Mouse (Mus musculus) forebrain, postnatal 0 days (tissue): ENCODE results near the gene LTO1. TPM values are rescaled to one million over a fixed set of nuclear protein-coding genes. Genes with fewer than 3 reads are reported as not detected.

Experiments
- ATAC-seq: fragments of 200-750 bp; cut with Nextera tagmentation; 2 replicates; pipeline ENCODE4 v1.8.0; 2017; ENCODE audit warnings: mild to moderate bottlenecking, moderate library complexity
- DNase-seq: peaks from one replicate; pipeline ENCODE4 v3.0.0-alpha.2; 2015
- H3K27ac ChIP-seq: fragments of 300-500 bp; sonication (generic); 2 replicates; pipeline ENCODE4 v1.5.1; 2014; ENCODE audit warnings: low read depth, mild to moderate bottlenecking, antibody characterized with exemption, low read length, moderate library complexity, mixed read lengths
- H3K27me3 ChIP-seq: fragments of 300-500 bp; sonication (generic); 2 replicates; pipeline ENCODE4 v1.6.1; 2014; ENCODE audit warnings: mild to moderate bottlenecking, low read length, mixed read lengths; ENCODE audit not compliant: insufficient read depth
- H3K36me3 ChIP-seq: fragments of 300-500 bp; sonication (generic); 2 replicates; pipeline ENCODE4 v1.6.1; 2014; ENCODE audit warnings: mild to moderate bottlenecking, moderate library complexity; ENCODE audit not compliant: insufficient read depth
- H3K4me1 ChIP-seq: fragments of 300-500 bp; sonication (generic); 2 replicates; pipeline ENCODE4 v1.6.1; 2014; ENCODE audit warnings: antibody characterized with exemption; ENCODE audit not compliant: insufficient read depth
- H3K4me2 ChIP-seq: fragments of 300-500 bp; sonication (generic); 2 replicates; pipeline ENCODE4 v1.6.1; 2014; ENCODE audit warnings: low read depth, mild to moderate bottlenecking, moderate library complexity
- H3K4me3 ChIP-seq: fragments of 300-500 bp; sonication (generic); 2 replicates; pipeline ENCODE4 v1.5.1; 2014; ENCODE audit warnings: low read depth, low read length, mixed read lengths
- H3K9ac ChIP-seq: fragments of 300-500 bp; sonication (generic); 2 replicates; pipeline ENCODE4 v1.6.1; 2014; ENCODE audit warnings: mild to moderate bottlenecking
- H3K9me3 ChIP-seq: fragments of 300-500 bp; sonication (generic); 2 replicates; pipeline ENCODE4 v1.6.1; 2016; ENCODE audit warnings: low read length
- CTCF ChIP-seq: sonication (generic); IDR thresholded peaks from 2 replicates; pipeline ENCODE4 v1.5.1; 2016; ENCODE audit warnings: antibody characterized with exemption, control low read depth, low read depth
- WGBS: fragments of 180-500 bp; shearing (Covaris S2); extraction: QIAGEN DNeasy Blood & Tissue Kit; methylation state at CpG from one replicate; pipeline ENCODE4 v1.1.7; 2014; 5-methylcytosine and 5-hydroxymethylcytosine counted together
- polyA plus RNA-seq: library from polyadenylated mRNA; unstranded; fragments of >200 nt; fragmentation: Nextera tagmentation; extraction: Ambion mirVana; gene quantifications from 2 replicates; pipeline ENCODE4 v1.2.1, GENCODE M21; 2015
- total RNA-seq: library from RNA; depleted of rRNA; stranded (reverse); fragments of >200 nt; gene quantifications from 2 replicates; pipeline ENCODE4 v1.2.3, GENCODE M21; 2014

Gene LTO1
- total and polyA plus RNA-seq, 2 experiments from 2014 or later = 17.6 to 21.7 TPM

GRCm38 (mm10) chr7:144928009-144928888 lies 13.3 kb downstream of the LTO1 start:
- Histone ChIP-seq H3K4me2 (no peak overlapping the region), H3K27me3 (no peaks in the 10 kb centered on the region), H3K4me3 (no peak overlapping the region), H3K9me3 (no peaks in the 10 kb centered on the region), H3K4me1 (no peaks in the 10 kb centered on the region), H3K36me3 (peaks cover 8% of the 10 kb centered on the region), H3K27ac (no peak overlapping the region), H3K9ac (no peak overlapping the region)
- DNase-seq (no peak), ATAC-seq (no peak)
- WGBS = 61% methylated on average over 4 of the region's 4 CpGs
- no peak for TF ChIP-seq CTCF

DNA sequence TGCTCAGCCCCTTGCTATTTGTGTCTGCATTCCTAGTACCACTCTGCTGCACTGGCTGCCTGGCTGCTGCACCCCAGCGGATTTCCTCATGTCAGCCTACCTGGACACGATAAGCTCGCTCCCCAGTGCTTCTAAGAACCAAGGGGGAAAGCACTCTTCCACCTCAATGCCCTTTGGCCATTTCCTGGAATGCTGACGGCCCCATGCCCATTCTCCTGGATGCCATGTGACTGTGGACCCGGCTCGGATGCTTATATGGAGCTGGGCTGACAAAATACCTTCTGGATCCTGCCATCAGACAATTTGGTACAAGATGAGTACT lies 13.9 kb downstream of the LTO1 start:
- H3K27ac ChIP-seq = no peak overlapping the region
- no peaks in the 10 kb centered on the region for H3K27me3 ChIP-seq
- no peaks in the 10 kb centered on the region for H3K9me3 ChIP-seq
- ATAC-seq (no peak), DNase-seq (no peak)
- no peak overlapping the region for H3K9ac ChIP-seq
- peaks cover 7% of the 10 kb centered on the region; the same call in 1 of the 2 replicates for H3K36me3 ChIP-seq
- H3K4me3 ChIP-seq = no peak overlapping the region
- TF ChIP-seq CTCF = no peak
- H3K4me2 ChIP-seq = no peak overlapping the region
- no peaks in the 10 kb centered on the region for H3K4me1 ChIP-seq
- 74% methylated on average over 6 of the region's 6 CpGs for WGBS

DNA sequence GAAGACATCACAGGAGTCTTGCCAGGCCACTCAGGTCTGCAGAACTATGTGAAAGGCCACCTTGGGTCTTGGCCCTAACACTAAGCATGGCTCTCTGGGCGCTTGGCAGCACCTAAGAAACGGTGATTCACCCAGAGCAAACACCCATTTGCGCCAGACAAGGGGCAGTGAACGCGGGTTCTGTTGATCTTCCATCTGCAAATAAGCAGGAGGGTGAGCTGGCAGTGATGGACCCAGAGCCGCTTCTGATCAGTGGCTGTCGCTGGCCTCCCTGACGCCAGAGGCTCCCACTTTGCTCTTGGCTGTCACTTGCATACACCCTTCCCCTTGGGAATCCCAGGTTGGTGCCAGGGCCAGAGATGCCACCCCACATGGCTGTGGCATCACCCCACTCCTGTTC lies 14.6 kb downstream of the LTO1 start:
- DNase-seq = no peak

DNA sequence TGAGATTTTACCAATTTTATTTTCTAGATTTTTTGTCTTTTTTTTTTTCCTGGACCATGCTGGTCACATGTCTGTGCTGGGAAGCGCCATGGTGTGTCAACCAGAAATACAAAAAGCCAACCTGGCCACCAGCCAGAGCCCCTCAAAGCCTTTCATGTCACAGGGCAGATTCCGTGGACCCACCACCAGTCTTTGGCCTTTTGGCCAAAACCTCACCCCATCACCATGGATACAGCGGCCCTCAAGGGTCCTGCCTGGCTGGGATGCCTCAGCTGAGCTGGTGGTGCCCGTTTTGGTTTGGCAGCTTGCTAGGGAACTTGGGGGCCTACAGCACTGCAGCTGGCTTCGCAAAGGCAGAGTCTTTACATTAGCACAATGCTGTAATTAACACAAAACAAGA lies 15.0 kb downstream of the LTO1 start:
- no peak overlapping the region for H3K4me2 ChIP-seq
- H3K4me3 ChIP-seq = no peak overlapping the region
- peaks cover 7% of the 10 kb centered on the region; the same call in 1 of the 2 replicates for H3K36me3 ChIP-seq
- ATAC-seq = peak; percentile 25; the same call in 1 of the 2 replicates
- no peak overlapping the region for H3K9ac ChIP-seq
- 29% methylated on average over 5 of the region's 5 CpGs for WGBS
- TF ChIP-seq CTCF = no peak
- H3K9me3 ChIP-seq = no peaks in the 10 kb centered on the region
- H3K27me3 ChIP-seq = no peaks in the 10 kb centered on the region
- no peak overlapping the region; the same call in 1 of the 2 replicates for H3K27ac ChIP-seq
- peak; percentile 20 for DNase-seq
- no peaks in the 10 kb centered on the region for H3K4me1 ChIP-seq

More for the DNA sequence above, 14.6 kb downstream of the LTO1 start:
- Histone ChIP-seq H3K4me2 (no peak overlapping the region), H3K9me3 (no peaks in the 10 kb centered on the region), H3K4me1 (no peaks in the 10 kb centered on the region), H3K27me3 (no peaks in the 10 kb centered on the region), H3K36me3 (peaks cover 7% of the 10 kb centered on the region; the same call in 1 of the 2 replicates), H3K9ac (no peak overlapping the region), H3K4me3 (no peak overlapping the region), H3K27ac (no peak overlapping the region; the same call in 1 of the 2 replicates)
- TF ChIP-seq CTCF = no peak
- ATAC-seq = no peak
- WGBS = 72% methylated on average over 8 of the region's 8 CpGs

- DNase-seq (no peak), ATAC-seq (no peak)
- H3K27ac ChIP-seq = no peak overlapping the region
- H3K4me2 ChIP-seq = no peak overlapping the region
- WGBS = 19% methylated on average over 3 of the region's 3 CpGs
- H3K27me3 ChIP-seq = no peaks in the 10 kb centered on the region
- H3K36me3 ChIP-seq = peaks cover 7% of the 10 kb centered on the region; the same call in 1 of the 2 replicates
- H3K4me3 ChIP-seq = no peak overlapping the region
- H3K4me1 ChIP-seq = no peaks in the 10 kb centered on the region
- peak; percentile 63 for TF ChIP-seq CTCF
- no peak overlapping the region for H3K9ac ChIP-seq
- no peaks in the 10 kb centered on the region for H3K9me3 ChIP-seq
These were observed 16.9 kb downstream of the LTO1 start for GRCm38 (mm10) chr7:144931778-144932177.

DNA sequence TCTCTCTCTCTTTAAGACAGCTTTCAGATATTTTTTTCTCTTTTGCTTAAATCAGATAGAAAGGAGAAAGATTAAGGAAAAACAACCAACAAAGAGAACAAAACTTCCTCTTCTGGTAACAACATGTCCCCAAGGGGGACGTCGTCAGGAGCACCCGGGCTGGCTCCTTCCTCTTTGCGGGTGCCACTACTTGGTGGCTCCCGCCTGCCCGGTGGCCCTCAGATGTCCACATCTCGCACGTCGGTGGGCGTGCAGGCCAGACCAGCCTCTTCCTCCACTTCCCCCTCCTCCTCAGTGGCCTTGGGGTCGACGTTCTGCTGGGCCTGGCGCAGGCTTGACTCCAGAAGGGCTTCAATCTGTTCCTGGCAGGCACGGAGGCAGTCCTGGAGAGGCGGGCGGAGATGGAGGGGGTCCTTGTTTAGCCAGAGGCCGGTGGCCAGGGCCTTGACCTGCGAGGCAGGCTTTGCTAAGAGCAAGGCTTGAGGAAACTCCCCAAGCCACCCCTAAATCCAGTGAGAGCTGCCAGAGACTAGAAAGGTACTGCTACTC lies 17.6 kb downstream of the LTO1 start:
- H3K4me1 ChIP-seq = no peaks in the 10 kb centered on the region
- no peak overlapping the region for H3K9ac ChIP-seq
- no peaks in the 10 kb centered on the region for H3K9me3 ChIP-seq
- no peaks in the 10 kb centered on the region for H3K27me3 ChIP-seq
- WGBS = 74% methylated on average over 18 of the region's 18 CpGs
- TF ChIP-seq CTCF = no peak
- ATAC-seq = no peak
- no peak for DNase-seq
- no peak overlapping the region for H3K27ac ChIP-seq
- no peak overlapping the region for H3K4me2 ChIP-seq
- no peak overlapping the region for H3K4me3 ChIP-seq
- peaks cover 7% of the 10 kb centered on the region; the same call in 1 of the 2 replicates for H3K36me3 ChIP-seq

- no peak overlapping the region for H3K9ac ChIP-seq
- no peak overlapping the region for H3K4me3 ChIP-seq
- WGBS = 82% methylated on average over 3 of the region's 3 CpGs
These were observed 18.4 kb downstream of the LTO1 start for GRCm38 (mm10) chr7:144933336-144933735.

More at GRCm38 (mm10) chr7:144933336-144933735, 18.4 kb downstream of the LTO1 start:
- H3K9me3 ChIP-seq = no peaks in the 10 kb centered on the region
- H3K36me3 ChIP-seq = peaks cover 7% of the 10 kb centered on the region; the same call in 1 of the 2 replicates
- ATAC-seq (no peak), DNase-seq (no peak)
- no peak for TF ChIP-seq CTCF
- peaks cover 5% of the 10 kb centered on the region; the same call in 1 of the 2 replicates for H3K4me1 ChIP-seq
- H3K4me2 ChIP-seq = no peak overlapping the region
- H3K27me3 ChIP-seq = 0 out of 2 replicates have a peak, but pooled peaks cover 4% of the 10 kb centered on the region
- H3K27ac ChIP-seq = no peak overlapping the region
